14 mouse cellular contexts compared by ENCODE assay signal in the genomic region with DNA sequence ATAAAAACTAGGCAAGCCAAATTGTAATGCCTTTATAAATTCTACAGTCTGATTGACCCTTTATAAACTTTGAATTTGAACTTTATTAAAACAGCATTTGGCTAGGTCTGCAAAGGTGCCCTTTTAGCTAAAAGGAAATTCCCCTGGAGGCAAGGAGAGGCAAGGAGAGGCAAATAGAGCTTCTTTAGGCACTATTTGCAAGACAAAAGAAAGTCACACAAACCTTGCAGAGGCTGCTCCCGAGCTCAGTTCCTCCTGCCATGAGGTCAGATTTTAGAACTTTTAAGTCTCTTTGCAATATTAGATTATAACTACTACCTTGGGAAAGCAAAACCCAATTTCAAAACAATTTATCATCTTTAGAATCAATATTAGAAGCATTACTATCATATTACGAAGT. TPM values are rescaled to one million over a fixed set of nuclear protein-coding genes. Genes with fewer than 3 reads are reported as not detected.
"Had no signal": no experiment of that assay in that cellular context is flagged by ENCODE, and none has a peak within 500 bp of the region (broad histone marks: within the 10 kb centered on the region; RNA-seq: fewer than 3 reads in every experiment).

No protein-coding gene starts in this region.

RNA-seq across cellular contexts. Expression of gene Psg22, which starts 29.5 kb away (rescaled TPM):
- polyA plus RNA-seq: lung, embryonic 14.5 days; lung, embryonic 16.5 days; midbrain, embryonic 10.5 days; midbrain, embryonic 13.5 days; midbrain, embryonic 15.5 days; midbrain, postnatal 0 days; neural tube, embryonic 12.5 days; neural tube, embryonic 14.5 days; spleen, adult 2 months; stomach, embryonic 15.5 days; stomach, postnatal 0 days; urinary bladder, adult 2 months had no signal

RNA-seq across cellular contexts. Expression of gene Psg19, which starts 50.9 kb away (rescaled TPM):
- polyA plus RNA-seq: liver, embryonic 16.5 days; lung, embryonic 14.5 days; lung, embryonic 16.5 days; midbrain, embryonic 10.5 days; midbrain, embryonic 13.5 days; midbrain, embryonic 15.5 days; midbrain, postnatal 0 days; neural tube, embryonic 12.5 days; neural tube, embryonic 14.5 days; spleen, adult 2 months; stomach, embryonic 15.5 days; stomach, postnatal 0 days; thymus, adult 2 months; urinary bladder, adult 2 months had no signal
